18 mouse cellular contexts compared by ENCODE assay signal in genomic region chr6:149098993-149099392, GRCm38 (mm10). TPM values are rescaled to one million over a fixed set of nuclear protein-coding genes. Genes with fewer than 3 reads are reported as not detected.
DNase-seq lines count a peak whose midpoint lies in the region; ATAC-seq and TF ChIP-seq lines count a peak whose summit lies in the region.
"Had no signal": no experiment of that assay in that cellular context is flagged by ENCODE, and none has a peak within 500 bp of the region (broad histone marks: within the 10 kb centered on the region; RNA-seq: fewer than 3 reads in every experiment).

No protein-coding gene starts in this region.

- H3K9ac ChIP-seq in heart, embryonic 15.5 days = no peak overlapping the region
- H3K9ac ChIP-seq in forebrain, postnatal 0 days = no peak overlapping the region
- H3K9ac ChIP-seq in intestine, embryonic 15.5 days = no peak overlapping the region
- H3K9ac ChIP-seq in midbrain, embryonic 16.5 days (ENCODE audit: low read depth, low read length) = 0 out of 2 replicates have a peak overlapping the region, but pooled peaks have one; percentile 4

- H3K4me2 ChIP-seq in heart, embryonic 15.5 days = 0 out of 2 replicates have a peak overlapping the region, but pooled peaks have one; percentile 29
- H3K4me2 ChIP-seq in forebrain, postnatal 0 days (ENCODE audit: low read depth) = peak overlapping the region; percentile 56; the same call in 1 of the 2 replicates
- H3K4me2 ChIP-seq in intestine, embryonic 15.5 days (replicated peaks) = peak overlapping the region; percentile 22; the same call in 1 of the 2 replicates
- peak overlapping the region; percentile 46 for H3K4me2 ChIP-seq in midbrain, embryonic 16.5 days (ENCODE audit: low read length)

- TF ChIP-seq CTCF in forebrain, postnatal 0 days (IDR thresholded peaks at IDR 0.05; ENCODE audit: low read depth) = no peak

- DNase-seq in heart, adult 18-20 months = no peak
- no peak for DNase-seq in forebrain, postnatal 0 days
- DNase-seq in urinary bladder, postnatal 10 days (ENCODE audit: low spot score) = no peak
- no peak for DNase-seq in T-cell, adult 2 months (ENCODE audit: low spot score)
- DNase-seq: adrenal gland, adult 2 months; cerebellum, postnatal 10 days; gastrocnemius, postnatal 14 days; heart, postnatal 4 days; lung, adult 2 months; right cerebral cortex, postnatal 25 days had no signal

- H3K36me3 ChIP-seq in heart, embryonic 15.5 days = no peaks in the 10 kb centered on the region
- no peaks in the 10 kb centered on the region for H3K36me3 ChIP-seq in forebrain, postnatal 0 days (ENCODE audit: insufficient read depth)
- H3K36me3 ChIP-seq in intestine, embryonic 15.5 days = no peaks in the 10 kb centered on the region
- no peaks in the 10 kb centered on the region for H3K36me3 ChIP-seq in midbrain, embryonic 16.5 days (ENCODE audit: control insufficient read depth, insufficient read depth, low read length)
- H3K36me3 ChIP-seq: limb, embryonic 10.5 days had no signal

- peak overlapping the region; percentile 15 for H3K4me3 ChIP-seq in heart, embryonic 15.5 days
- H3K4me3 ChIP-seq in forebrain, postnatal 0 days (ENCODE audit: low read depth, low read length) = no peak overlapping the region
- no peak overlapping the region for H3K4me3 ChIP-seq in intestine, embryonic 15.5 days (replicated peaks)
- no peak overlapping the region for H3K4me3 ChIP-seq in midbrain, embryonic 16.5 days (ENCODE audit: low read depth, low read length)
- H3K4me3 ChIP-seq: limb, embryonic 10.5 days had no signal

- H3K9me3 ChIP-seq in heart, embryonic 15.5 days (replicated peaks) = no peaks in the 10 kb centered on the region
- H3K9me3 ChIP-seq in forebrain, postnatal 0 days (ENCODE audit: low read length) = no peaks in the 10 kb centered on the region
- H3K9me3 ChIP-seq in intestine, embryonic 15.5 days = no peaks in the 10 kb centered on the region
- H3K9me3 ChIP-seq in midbrain, embryonic 16.5 days (replicated peaks; ENCODE audit: control insufficient read depth, low read length, poor library complexity, severe bottlenecking) = no peaks in the 10 kb centered on the region
- H3K9me3 ChIP-seq: limb, embryonic 10.5 days had no signal

- H3K4me1 ChIP-seq in heart, embryonic 15.5 days (replicated peaks) = peaks cover 11% of the 10 kb centered on the region
- H3K4me1 ChIP-seq in forebrain, postnatal 0 days (ENCODE audit: insufficient read depth) = 0 out of 2 replicates have a peak, but pooled peaks cover 3% of the 10 kb centered on the region
- H3K4me1 ChIP-seq in intestine, embryonic 15.5 days (replicated peaks) = no peaks in the 10 kb centered on the region
- H3K4me1 ChIP-seq in midbrain, embryonic 16.5 days (ENCODE audit: control insufficient read depth, insufficient read depth, low read length) = peaks cover 10% of the 10 kb centered on the region

- H3K27me3 ChIP-seq in heart, embryonic 15.5 days = no peaks in the 10 kb centered on the region
- no peaks in the 10 kb centered on the region for H3K27me3 ChIP-seq in forebrain, postnatal 0 days (ENCODE audit: insufficient read depth, low read length)
- no peaks in the 10 kb centered on the region for H3K27me3 ChIP-seq in intestine, embryonic 15.5 days (replicated peaks)
- no peaks in the 10 kb centered on the region for H3K27me3 ChIP-seq in midbrain, embryonic 16.5 days (ENCODE audit: control insufficient read depth, insufficient read depth, low read depth, low read length)

- H3K27ac ChIP-seq in heart, embryonic 15.5 days = no peak overlapping the region
- no peak overlapping the region for H3K27ac ChIP-seq in forebrain, postnatal 0 days (ENCODE audit: low read depth, low read length)
- H3K27ac ChIP-seq in intestine, embryonic 15.5 days = no peak overlapping the region
- H3K27ac ChIP-seq in midbrain, embryonic 16.5 days (ENCODE audit: low read length) = no peak overlapping the region
- H3K27ac ChIP-seq: limb, embryonic 10.5 days had no signal

- ATAC-seq in heart, embryonic 15.5 days (replicated peaks; ENCODE audit: insufficient number of reproducible peaks, insufficient read depth, low FRiP score, low read depth) = no peak
- ATAC-seq in forebrain, postnatal 0 days = no peak
- no peak for ATAC-seq in intestine, embryonic 15.5 days
- no peak for ATAC-seq in midbrain, embryonic 16.5 days

RNA-seq across cellular contexts. Expression of gene Dennd5b, which starts 2.5 kb away (rescaled TPM):
- polyA plus RNA-seq in heart, embryonic 15.5 days (2015; fragmentation: Nextera tagmentation; extraction: Ambion mirVana) = 6.0 and 6.2 TPM in 2 replicates
- 10 to 100 TPM; 15.9 to 16.1 TPM for total RNA-seq in heart, adult 18-20 months (2021)
- total RNA-seq in forebrain, postnatal 0 days (2014; rRNA removed) = 36.2 and 42.2 TPM in 2 replicates
- 5.1 and 10.3 TPM in 2 replicates for polyA plus RNA-seq in forebrain, postnatal 0 days (2015; fragmentation: Nextera tagmentation; extraction: Ambion mirVana)
- polyA plus RNA-seq in intestine, embryonic 15.5 days (2015; fragmentation: Nextera tagmentation; extraction: Ambion mirVana) = 9.0 and 9.7 TPM in 2 replicates
- 14.2 and 15.1 TPM in 2 replicates for polyA plus RNA-seq in midbrain, embryonic 16.5 days (2015; fragmentation: Nextera tagmentation; extraction: Ambion mirVana)

RNA-seq across cellular contexts. Expression of gene Gm10203, which starts 31.0 kb away (rescaled TPM):
- not detected in 2 replicates for polyA plus RNA-seq in heart, embryonic 15.5 days (2015; fragmentation: Nextera tagmentation; extraction: Ambion mirVana)
- not detected for total RNA-seq in heart, adult 18-20 months (2021)
- not detected in 2 replicates for total RNA-seq in forebrain, postnatal 0 days (2014; rRNA removed)
- not detected in 2 replicates for polyA plus RNA-seq in forebrain, postnatal 0 days (2015; fragmentation: Nextera tagmentation; extraction: Ambion mirVana)
- polyA plus RNA-seq in intestine, embryonic 15.5 days (2015; fragmentation: Nextera tagmentation; extraction: Ambion mirVana) = not detected in 2 replicates
- not detected in 2 replicates for polyA plus RNA-seq in midbrain, embryonic 16.5 days (2015; fragmentation: Nextera tagmentation; extraction: Ambion mirVana)
- total RNA-seq: adrenal gland, adult 2 months; gastrocnemius, postnatal 14 days; heart, postnatal 4 days; layer of hippocampus, postnatal 10 days; megakaryocyte, adult 5-6 weeks; neutrophil, adult 5-6 weeks had no signal
- polyA plus RNA-seq: adrenal gland, adult 2 months; kidney, embryonic 16.5 days; limb, embryonic 10.5 days; lung, adult 2 months had no signal

RNA-seq across cellular contexts. Expression of gene Etfbkmt, which starts 40.7 kb away (rescaled TPM):
- polyA plus RNA-seq in heart, embryonic 15.5 days (2015; fragmentation: Nextera tagmentation; extraction: Ambion mirVana) = 12.7 and 13.7 TPM in 2 replicates
- 10 to 100 TPM; 21.6 to 27.4 TPM for total RNA-seq in heart, adult 18-20 months (2021)
- 4.4 and 5.7 TPM in 2 replicates for total RNA-seq in forebrain, postnatal 0 days (2014; rRNA removed)
- 6.5 and 6.9 TPM in 2 replicates for polyA plus RNA-seq in forebrain, postnatal 0 days (2015; fragmentation: Nextera tagmentation; extraction: Ambion mirVana)
- 17.0 and 17.6 TPM in 2 replicates for polyA plus RNA-seq in intestine, embryonic 15.5 days (2015; fragmentation: Nextera tagmentation; extraction: Ambion mirVana)
- polyA plus RNA-seq in midbrain, embryonic 16.5 days (2015; fragmentation: Nextera tagmentation; extraction: Ambion mirVana) = 5.7 and 7.9 TPM in 2 replicates
